Mouse (Mus musculus): ENCODE measurements around the gene Tph1.
"Not testable (repeated sequence)": the region's sequence is repeated elsewhere in the genome, so short reads cannot be mapped to it uniquely, and the experiment has no call there.

Tph1 gene

GRCm38 (mm10) chr7:46672160-46672672, at the start of gene Tph1:
Tph1 (minus strand) TSS chr7:46672537.
- in situ Hi-C loops (cut with MboI, MseI): no loop called here

- in situ Hi-C loops (cut with MboI, MseI): no loop called here
Observed at GRCm38 (mm10) chr7:46720460-46720859, 48.1 kb upstream of the Tph1 start.

GRCm38 (mm10) chr7:46719526-46719925, 47.2 kb upstream of the Tph1 start:
- in situ Hi-C loops (cut with MboI, MseI): loop anchor here (10.0 kb wide), 1 partner anchor 1985 kb away; no protein-coding TSS in a partner anchor

GRCm38 (mm10) chr7:46718591-46719270, 46.4 kb upstream of the Tph1 start:
- in situ Hi-C loops (cut with MboI, MseI): loop anchor here (10.0 kb wide), 1 partner anchor 1984 kb away; no protein-coding TSS in a partner anchor

- in situ Hi-C loops (cut with MboI, MseI): loop anchor here (10.0 kb wide), 1 partner anchor 1982 kb away; no protein-coding TSS in a partner anchor
Observed at GRCm38 (mm10) chr7:46716897-46717296, 44.6 kb upstream of the Tph1 start.

- in situ Hi-C loops (cut with MboI, MseI): loop anchor here (10.0 kb wide), 1 partner anchor 1981 kb away; no protein-coding TSS in a partner anchor
Observed at GRCm38 (mm10) chr7:46715600-46715999, 43.3 kb upstream of the Tph1 start, which contains the start of gene Saa3. Saa3 (minus strand) TSS chr7:46715700.

GRCm38 (mm10) chr7:46714518-46714917, 42.2 kb upstream of the Tph1 start:
- in situ Hi-C loops (cut with MboI, MseI): loop anchor here (5.0 to 10.0 kb wide), 2 partner anchors 72 to 1980 kb away; no protein-coding TSS in a partner anchor

GRCm38 (mm10) chr7:46712250-46712649, 39.9 kb upstream of the Tph1 start:
- in situ Hi-C loops (cut with MboI, MseI): loop anchor here (5.0 to 10.0 kb wide), 2 partner anchors 70 to 1977 kb away; no protein-coding TSS in a partner anchor

GRCm38 (mm10) chr7:46710390-46710844, 38.1 kb upstream of the Tph1 start, which contains the start of gene Saal1:
Saal1 (minus strand) TSS chr7:46710680.
- in situ Hi-C loops (cut with MboI, MseI): loop anchor here (5.0 to 10.0 kb wide), 2 partner anchors 68 to 1976 kb away; no protein-coding TSS in a partner anchor

- in situ Hi-C loops (cut with MboI, MseI): no loop called here
Observed at GRCm38 (mm10) chr7:46700521-46701025, 28.2 kb upstream of the Tph1 start.

GRCm38 (mm10) chr7:46696754-46697153, 24.4 kb upstream of the Tph1 start:
- in situ Hi-C loops (cut with MboI, MseI): no loop called here

GRCm38 (mm10) chr7:46686827-46687226, 14.5 kb upstream of the Tph1 start:
- in situ Hi-C loops (cut with MboI, MseI): no loop called here

GRCm38 (mm10) chr7:46680732-46681131, 8.4 kb upstream of the Tph1 start:
- in situ Hi-C loops (cut with MboI, MseI): no loop called here

- in situ Hi-C loops (cut with MboI, MseI): not testable (repeated sequence)
Observed at GRCm38 (mm10) chr7:46679044-46679443, 6.7 kb upstream of the Tph1 start.

- in situ Hi-C loops (cut with MboI, MseI): no loop called here
Observed at GRCm38 (mm10) chr7:46678417-46678816, 6.1 kb upstream of the Tph1 start.

- in situ Hi-C loops (cut with MboI, MseI): no loop called here
Observed at GRCm38 (mm10) chr7:46676808-46677360, 4.5 kb upstream of the Tph1 start.

GRCm38 (mm10) chr7:46675886-46676285, 3.5 kb upstream of the Tph1 start:
- in situ Hi-C loops (cut with MboI, MseI): no loop called here

- in situ Hi-C loops (cut with MboI, MseI): no loop called here
Observed at GRCm38 (mm10) chr7:46675061-46675460, 2.7 kb upstream of the Tph1 start.

- in situ Hi-C loops (cut with MboI, MseI): no loop called here
Observed at GRCm38 (mm10) chr7:46667256-46667655, 5.1 kb downstream of the Tph1 start.

- in situ Hi-C loops (cut with MboI, MseI): no loop called here
Observed at GRCm38 (mm10) chr7:46665236-46665635, 7.1 kb downstream of the Tph1 start.

GRCm38 (mm10) chr7:46661591-46662090, 10.7 kb downstream of the Tph1 start:
- in situ Hi-C loops (cut with MboI, MseI): no loop called here

- in situ Hi-C loops (cut with MboI, MseI): no loop called here
Observed at GRCm38 (mm10) chr7:46652279-46652678, 20.1 kb downstream of the Tph1 start.
